Mouse (Mus musculus): ENCODE results near the gene Clspn. TPM values are rescaled to one million over a fixed set of nuclear protein-coding genes. Genes with fewer than 3 reads are reported as not detected.

Clspn gene
- polyA plus RNA-seq, 1 experiment from 2014 or later = 41.4 TPM

DNA sequence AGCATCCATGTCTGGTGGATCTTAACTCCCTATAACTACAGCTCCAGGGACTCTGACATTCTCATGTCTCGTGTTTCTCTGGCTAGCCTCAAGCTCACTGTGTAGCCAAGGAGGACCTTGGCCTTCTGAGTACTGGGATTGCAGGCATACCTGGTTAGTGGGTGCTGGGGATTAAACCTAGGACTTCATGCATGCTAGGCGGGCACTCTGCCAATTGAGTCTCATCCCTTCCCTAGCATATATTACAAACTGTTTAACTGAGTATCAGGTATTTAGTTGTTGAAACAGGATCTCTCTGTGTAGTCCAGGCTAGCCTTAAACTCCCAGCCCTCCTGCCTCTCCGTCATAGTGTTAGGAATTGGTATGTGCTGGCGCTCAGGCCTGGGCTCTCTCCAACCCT is 10.5 kb downstream of the Clspn start:
- Histone ChIP-seq H3K9ac (no peak overlapping the region), H3K4me1 (no peaks in the 10 kb centered on the region), H3K4me3 (no peak overlapping the region), H3K9me3 (no peaks in the 10 kb centered on the region), H3K4me2 (replicated peaks) (no peak overlapping the region), H3K36me3 (peaks cover 66% of the 10 kb centered on the region), H3K27ac (no peak overlapping the region), H3K27me3 (no peaks in the 10 kb centered on the region)
- WGBS = 91% methylated on average over 4 of the region's 4 CpGs
- no peak for ATAC-seq (ENCODE audit: insufficient number of reproducible peaks, insufficient read depth, low FRiP score, low TSS enrichment)

DNA sequence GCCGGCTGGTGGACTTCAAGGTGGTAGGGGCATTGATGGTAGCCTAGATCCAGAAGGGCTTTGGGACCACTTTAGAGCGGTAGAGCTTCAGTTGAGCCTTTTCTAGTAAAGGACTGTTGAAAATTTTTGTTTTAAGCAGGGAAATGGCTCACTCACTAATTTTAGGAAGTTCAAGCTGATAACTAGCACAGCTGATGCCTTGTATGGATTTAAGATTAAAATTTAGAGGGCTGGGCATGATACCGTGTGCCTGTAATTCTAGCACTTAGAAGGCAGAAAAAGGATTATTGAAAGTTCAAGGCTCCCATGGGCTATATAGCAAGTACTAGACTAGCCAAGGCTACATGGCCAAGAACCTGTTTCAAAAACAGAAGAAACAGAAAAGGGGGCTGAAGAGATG is 13.0 kb downstream of the Clspn start:
- 92% methylated on average over 3 of the region's 3 CpGs for WGBS
- Histone ChIP-seq H3K4me3 (no peak overlapping the region), H3K27me3 (no peaks in the 10 kb centered on the region), H3K9me3 (peaks cover 3% of the 10 kb centered on the region; the same call in 1 of the 2 replicates), H3K36me3 (peaks cover 73% of the 10 kb centered on the region), H3K4me2 (replicated peaks) (no peak overlapping the region), H3K4me1 (no peaks in the 10 kb centered on the region), H3K9ac (no peak overlapping the region), H3K27ac (no peak overlapping the region)
- ATAC-seq (ENCODE audit: insufficient number of reproducible peaks, insufficient read depth, low FRiP score, low TSS enrichment) = no peak

DNA sequence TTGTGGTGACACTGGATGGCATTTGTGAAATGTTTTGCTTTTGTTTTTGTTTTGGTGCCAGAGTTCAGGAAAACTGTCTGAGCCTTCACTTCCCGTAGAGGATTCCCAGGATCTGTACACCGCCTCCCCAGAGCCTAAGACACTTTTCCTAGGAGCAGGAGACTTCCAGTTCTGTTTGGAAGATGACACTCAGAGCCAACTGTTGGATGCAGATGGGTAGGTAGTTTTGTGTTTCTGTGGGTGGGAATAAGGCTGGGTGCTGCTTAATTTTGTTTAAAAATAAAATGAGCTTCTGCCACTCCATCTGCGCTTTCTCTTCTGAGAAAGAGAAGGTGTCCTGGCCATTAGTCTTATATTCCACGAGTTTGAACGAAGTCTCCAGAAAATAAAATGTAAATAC is 19.5 kb downstream of the Clspn start:
- Histone ChIP-seq H3K9me3 (peaks cover 4% of the 10 kb centered on the region; the same call in 1 of the 2 replicates), H3K4me1 (no peaks in the 10 kb centered on the region), H3K27me3 (no peaks in the 10 kb centered on the region), H3K9ac (no peak overlapping the region), H3K27ac (no peak overlapping the region), H3K36me3 (peaks cover 98% of the 10 kb centered on the region), H3K4me3 (no peak overlapping the region), H3K4me2 (replicated peaks) (no peak overlapping the region)
- no peak for ATAC-seq (ENCODE audit: insufficient number of reproducible peaks, insufficient read depth, low FRiP score, low TSS enrichment)
- WGBS = 94% methylated on average over 5 of the region's 5 CpGs

DNA sequence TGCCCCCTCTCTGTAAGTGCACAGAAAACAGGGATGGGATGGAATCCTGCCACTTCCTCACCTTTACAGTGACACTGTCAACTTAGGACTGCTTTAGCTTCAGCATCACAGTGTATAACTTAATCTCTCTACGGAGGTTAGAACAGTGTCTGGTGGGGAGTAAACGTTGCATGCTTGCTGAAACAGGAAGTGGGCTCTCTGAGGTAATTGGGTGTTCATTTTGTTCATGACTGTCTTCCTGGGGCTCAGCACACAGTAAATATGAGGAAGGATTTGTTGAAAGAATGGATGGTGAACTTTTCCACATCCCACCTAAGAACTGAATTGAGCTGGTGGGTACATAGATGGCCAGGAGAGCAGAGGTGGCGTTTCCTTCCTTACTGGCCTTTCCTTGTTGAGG is 21.2 kb downstream of the Clspn start:
- Histone ChIP-seq H3K4me2 (replicated peaks) (no peak overlapping the region), H3K9ac (no peak overlapping the region), H3K27ac (no peak overlapping the region), H3K9me3 (peaks cover 4% of the 10 kb centered on the region; the same call in 1 of the 2 replicates), H3K4me1 (no peaks in the 10 kb centered on the region), H3K27me3 (no peaks in the 10 kb centered on the region), H3K36me3 (peaks cover 90% of the 10 kb centered on the region), H3K4me3 (no peak overlapping the region)
- ATAC-seq (ENCODE audit: insufficient number of reproducible peaks, insufficient read depth, low FRiP score, low TSS enrichment) = no peak
- 97% methylated on average over 3 of the region's 3 CpGs for WGBS

DNA sequence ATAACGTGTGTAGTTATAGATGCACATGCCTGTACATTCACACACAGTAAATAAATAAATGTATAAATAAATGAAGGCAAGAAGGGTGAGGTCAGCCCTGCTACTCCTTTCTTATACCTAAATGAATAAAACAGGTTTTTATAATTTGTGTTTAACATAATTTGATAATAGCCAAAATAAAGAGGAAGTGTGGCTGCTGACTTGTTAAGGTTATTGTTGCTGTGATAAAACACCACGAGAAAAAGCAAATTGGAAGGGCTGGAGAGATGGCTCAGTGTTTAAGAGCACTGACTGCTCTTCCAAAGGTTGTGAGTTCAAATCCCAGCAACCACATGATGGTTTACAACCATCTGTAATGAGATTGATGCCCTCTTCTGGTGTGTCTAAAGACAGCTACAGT is 22.3 kb downstream of the Clspn start:
- H3K27me3 ChIP-seq = no peaks in the 10 kb centered on the region
- no peak for ATAC-seq (ENCODE audit: insufficient number of reproducible peaks, insufficient read depth, low FRiP score, low TSS enrichment)
- H3K36me3 ChIP-seq = peaks cover 83% of the 10 kb centered on the region

DNA sequence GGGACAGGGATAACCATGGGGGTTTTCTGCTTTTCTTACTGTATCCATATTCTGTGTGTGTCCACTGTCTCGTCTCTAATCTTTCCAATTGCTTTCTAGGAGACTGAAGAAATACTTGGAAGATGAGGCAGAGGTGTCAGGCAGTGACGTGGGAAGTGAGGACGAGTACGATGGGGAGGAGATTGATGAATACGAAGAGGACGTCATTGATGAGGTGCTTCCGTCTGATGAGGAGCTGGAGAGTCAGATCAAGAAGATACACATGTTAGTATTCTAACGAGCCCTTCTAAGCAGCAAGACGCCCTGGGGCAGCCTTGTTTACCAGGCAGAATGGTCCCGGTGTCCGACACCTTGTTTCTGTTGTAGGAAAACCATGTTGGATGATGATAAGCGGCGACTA is 29.0 kb downstream of the Clspn start:
- no peaks in the 10 kb centered on the region for H3K27me3 ChIP-seq
- H3K27ac ChIP-seq = no peak overlapping the region
- peaks cover 64% of the 10 kb centered on the region for H3K36me3 ChIP-seq
- H3K4me1 ChIP-seq = no peaks in the 10 kb centered on the region
- WGBS = 95% methylated on average over 13 of the region's 13 CpGs
- no peak overlapping the region for H3K4me2 ChIP-seq (replicated peaks)
- H3K9me3 ChIP-seq = no peaks in the 10 kb centered on the region
- no peak for ATAC-seq (ENCODE audit: insufficient number of reproducible peaks, insufficient read depth, low FRiP score, low TSS enrichment)
- H3K4me3 ChIP-seq = no peak overlapping the region
- H3K9ac ChIP-seq = no peak overlapping the region

More for the DNA sequence above, 22.3 kb downstream of the Clspn start:
- Histone ChIP-seq H3K4me3 (no peak overlapping the region), H3K27ac (no peak overlapping the region), H3K4me1 (no peaks in the 10 kb centered on the region), H3K9me3 (peaks cover 4% of the 10 kb centered on the region; the same call in 1 of the 2 replicates), H3K9ac (no peak overlapping the region), H3K4me2 (replicated peaks) (no peak overlapping the region)
- whole genome bisulfite sequencing = 89% methylated on average over 2 of the region's 2 CpGs

DNA sequence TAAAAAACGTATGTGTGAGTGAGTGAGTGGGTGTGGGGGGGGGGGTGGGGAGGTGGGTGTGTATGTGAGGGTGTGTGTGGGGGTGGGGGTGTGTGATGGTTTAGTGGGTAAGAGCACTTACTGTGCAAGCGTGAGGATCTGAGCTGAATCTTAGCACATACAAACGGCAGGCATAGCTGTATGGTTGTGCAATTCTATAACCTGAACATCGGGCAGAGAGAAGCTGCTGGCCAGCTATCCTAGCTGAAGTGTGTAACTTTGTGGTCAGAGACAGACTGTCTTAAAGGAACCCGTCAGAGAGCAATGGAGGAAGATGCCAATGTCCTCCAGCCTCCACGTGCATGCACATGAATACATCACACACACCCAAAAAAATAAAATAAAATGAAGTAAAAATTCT is 35.3 kb downstream of the Clspn start:
- WGBS = 90% methylated on average over 6 of the region's 6 CpGs
- peaks cover 58% of the 10 kb centered on the region for H3K36me3 ChIP-seq

DNA sequence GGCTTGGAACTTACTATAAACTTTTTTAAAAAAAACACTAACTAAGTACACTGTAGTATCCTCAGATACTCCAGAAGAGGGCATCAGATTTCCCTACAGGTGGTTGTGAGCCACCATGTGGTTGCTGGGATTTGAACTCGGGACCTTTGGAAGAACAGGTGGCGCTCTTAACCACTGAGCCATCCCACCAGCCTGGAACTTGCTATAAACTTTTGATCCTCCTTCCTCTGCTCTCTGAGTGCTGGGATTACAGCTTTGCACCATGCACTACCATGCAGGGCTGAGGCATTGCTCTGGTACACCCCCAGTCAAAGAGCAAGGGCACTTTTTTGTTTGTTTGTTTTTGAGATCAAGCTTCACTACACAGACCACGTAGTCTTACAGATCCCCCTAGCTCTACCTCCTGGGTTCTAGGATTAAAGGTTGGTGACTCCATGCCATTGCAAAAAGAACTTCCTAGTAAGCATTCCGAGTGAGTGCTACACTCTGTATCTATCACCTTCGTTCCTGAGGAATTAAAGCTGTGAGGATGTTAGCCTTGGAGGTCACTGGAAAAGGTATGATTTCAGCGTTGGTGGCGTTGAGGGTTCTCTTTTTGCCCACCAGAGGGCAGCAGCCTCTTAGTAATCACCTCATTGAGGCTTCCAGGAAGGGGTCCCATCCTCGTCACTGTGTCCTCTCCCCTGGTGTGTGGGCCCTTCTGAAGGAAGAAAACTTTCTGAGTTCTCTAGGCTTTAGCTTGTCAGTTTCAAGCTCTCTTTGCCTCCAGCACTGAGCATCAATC is 43.4 kb downstream of the Clspn start:
- no peaks in the 10 kb centered on the region for H3K36me3 ChIP-seq
- H3K4me3 ChIP-seq = no peak overlapping the region
- 29% methylated on average over 8 of the region's 8 CpGs for WGBS
- H3K4me1 ChIP-seq = peaks cover 10% of the 10 kb centered on the region
- H3K4me2 ChIP-seq (replicated peaks) = no peak overlapping the region
- H3K27me3 ChIP-seq = 0 out of 2 replicates have a peak, but pooled peaks cover 2% of the 10 kb centered on the region
- H3K9me3 ChIP-seq = no peaks in the 10 kb centered on the region
- H3K9ac ChIP-seq = no peak overlapping the region
- 0 out of 2 replicates have a peak, but pooled peaks have one; percentile 22 for ATAC-seq (ENCODE audit: insufficient number of reproducible peaks, insufficient read depth, low FRiP score, low TSS enrichment)
- no peak overlapping the region for H3K27ac ChIP-seq

More for the DNA sequence above, 35.3 kb downstream of the Clspn start:
- no peak overlapping the region for H3K4me3 ChIP-seq
- H3K27ac ChIP-seq = no peak overlapping the region
- no peak overlapping the region for H3K4me2 ChIP-seq (replicated peaks)
- H3K4me1 ChIP-seq = no peaks in the 10 kb centered on the region
- no peaks in the 10 kb centered on the region for H3K9me3 ChIP-seq
- H3K27me3 ChIP-seq = no peaks in the 10 kb centered on the region
- H3K9ac ChIP-seq = no peak overlapping the region
- ATAC-seq (ENCODE audit: insufficient number of reproducible peaks, insufficient read depth, low FRiP score, low TSS enrichment) = no peak

DNA sequence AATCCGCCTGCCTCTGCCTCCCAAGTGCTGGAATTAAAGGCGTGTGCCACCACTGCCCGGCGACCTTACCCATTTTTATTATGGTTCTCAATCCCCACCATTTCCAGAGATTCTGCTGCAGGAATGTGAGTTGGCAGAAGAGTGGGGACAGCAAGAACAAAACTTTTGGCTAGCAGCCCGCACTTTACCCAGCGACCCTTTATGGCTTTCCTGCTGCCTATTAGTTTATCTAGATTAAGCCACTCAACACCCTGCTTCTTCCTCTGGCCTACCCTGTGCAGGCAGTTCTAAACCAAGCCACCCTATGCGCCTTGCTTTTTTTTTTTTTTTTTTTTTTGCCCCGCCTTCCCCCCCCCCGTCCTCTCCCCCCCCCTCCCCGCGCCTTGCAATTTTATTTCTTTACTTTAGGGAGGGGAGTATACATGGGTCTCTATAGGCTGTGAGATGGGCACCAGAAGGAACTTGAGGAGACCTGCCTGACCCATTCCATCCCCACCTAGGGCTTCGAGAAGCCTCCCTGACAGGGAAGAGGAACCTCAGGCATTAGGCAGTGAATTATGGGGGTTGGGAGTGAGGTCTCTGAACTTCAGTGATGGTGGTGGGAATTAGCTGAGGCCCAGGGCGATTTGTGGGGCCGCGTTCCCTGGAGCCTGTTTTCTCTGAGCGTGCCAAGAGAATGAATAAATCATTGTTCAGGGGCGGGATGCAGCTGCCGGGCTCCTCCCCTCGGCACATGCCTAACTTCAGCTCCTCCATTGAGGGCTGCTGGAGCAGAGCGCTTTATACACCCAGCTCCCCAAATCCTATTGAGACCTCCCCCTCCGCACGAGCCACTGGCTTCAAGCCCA is 45.1 kb downstream of the Clspn start:
- Histone ChIP-seq H3K9ac (peak overlapping the region; percentile 24; the same call in 1 of the 2 replicates), H3K27me3 (0 out of 2 replicates have a peak, but pooled peaks cover 2% of the 10 kb centered on the region), H3K9me3 (no peaks in the 10 kb centered on the region), H3K4me2 (replicated peaks) (peak overlapping the region; percentile 50), H3K4me3 (0 out of 2 replicates have a peak overlapping the region, but pooled peaks have one; percentile 7), H3K27ac (peak overlapping the region; percentile 66; the same call in 1 of the 2 replicates), H3K4me1 (peaks cover 10% of the 10 kb centered on the region), H3K36me3 (no peaks in the 10 kb centered on the region)
- 24% methylated on average over 21 of the region's 22 CpGs for WGBS
- peak; percentile 81 for ATAC-seq (ENCODE audit: insufficient number of reproducible peaks, insufficient read depth, low FRiP score, low TSS enrichment)

DNA sequence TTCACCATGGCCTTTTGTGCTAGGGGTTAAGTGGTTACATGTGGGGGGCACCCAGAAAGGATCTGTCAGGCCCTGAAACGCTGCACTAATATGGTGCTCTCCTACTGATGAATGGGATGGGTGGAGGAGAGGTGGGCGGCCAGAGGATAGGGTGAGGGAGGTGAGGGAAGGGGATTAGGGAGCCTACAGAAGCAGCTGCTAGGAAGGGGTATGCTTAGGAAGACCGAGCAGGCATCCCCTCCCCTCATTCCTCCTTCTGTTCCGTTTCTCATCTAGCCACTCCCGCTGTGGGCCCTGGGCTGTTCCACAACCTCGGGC is 45.7 kb downstream of the Clspn start:
- H3K4me2 ChIP-seq (replicated peaks) = peak overlapping the region; percentile 50
- peaks cover 10% of the 10 kb centered on the region for H3K4me1 ChIP-seq
- peak overlapping the region; percentile 66; the same call in 1 of the 2 replicates for H3K27ac ChIP-seq
- H3K4me3 ChIP-seq = 0 out of 2 replicates have a peak overlapping the region, but pooled peaks have one; percentile 7
- no peak overlapping the region for H3K9ac ChIP-seq
- no peaks in the 10 kb centered on the region for H3K36me3 ChIP-seq
- 0 out of 2 replicates have a peak, but pooled peaks cover 2% of the 10 kb centered on the region for H3K27me3 ChIP-seq
- 9% methylated on average over 6 of the region's 6 CpGs for WGBS
- ATAC-seq (ENCODE audit: insufficient number of reproducible peaks, insufficient read depth, low FRiP score, low TSS enrichment) = peak; percentile 49
- no peaks in the 10 kb centered on the region for H3K9me3 ChIP-seq

DNA sequence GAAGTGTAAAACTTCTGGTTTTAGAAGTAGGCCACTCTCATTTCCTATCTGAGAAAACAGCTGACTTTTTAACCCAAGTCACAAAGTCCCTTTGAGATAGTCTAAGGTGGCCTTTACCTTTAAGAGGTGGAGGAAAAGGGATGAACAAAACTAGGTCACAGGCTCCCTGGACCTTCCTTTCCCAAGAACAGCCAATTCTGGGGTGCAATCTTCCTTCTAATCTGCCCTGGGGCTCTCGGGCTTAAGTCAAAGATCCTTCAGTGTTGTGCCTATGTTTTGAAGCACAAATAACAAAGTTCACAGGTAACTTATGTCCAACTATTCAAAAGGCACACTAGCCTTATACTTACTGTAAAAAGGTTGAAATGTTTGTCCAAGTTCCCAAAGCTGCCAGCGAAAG is 47.4 kb downstream of the Clspn start:
- 0 out of 2 replicates have a peak, but pooled peaks cover 2% of the 10 kb centered on the region for H3K27me3 ChIP-seq
- no peak for ATAC-seq (ENCODE audit: insufficient number of reproducible peaks, insufficient read depth, low FRiP score, low TSS enrichment)
- no peak overlapping the region for H3K27ac ChIP-seq
- no peaks in the 10 kb centered on the region for H3K36me3 ChIP-seq
- no peak overlapping the region for H3K4me3 ChIP-seq
- H3K4me1 ChIP-seq = peaks cover 10% of the 10 kb centered on the region
- H3K4me2 ChIP-seq (replicated peaks) = no peak overlapping the region
- no peak overlapping the region for H3K9ac ChIP-seq
- WGBS = 76% methylated on average over 2 of the region's 2 CpGs
- H3K9me3 ChIP-seq = no peaks in the 10 kb centered on the region
